Comparison of ENCODE assay signal across 23 mouse cellular contexts in the genomic region with DNA sequence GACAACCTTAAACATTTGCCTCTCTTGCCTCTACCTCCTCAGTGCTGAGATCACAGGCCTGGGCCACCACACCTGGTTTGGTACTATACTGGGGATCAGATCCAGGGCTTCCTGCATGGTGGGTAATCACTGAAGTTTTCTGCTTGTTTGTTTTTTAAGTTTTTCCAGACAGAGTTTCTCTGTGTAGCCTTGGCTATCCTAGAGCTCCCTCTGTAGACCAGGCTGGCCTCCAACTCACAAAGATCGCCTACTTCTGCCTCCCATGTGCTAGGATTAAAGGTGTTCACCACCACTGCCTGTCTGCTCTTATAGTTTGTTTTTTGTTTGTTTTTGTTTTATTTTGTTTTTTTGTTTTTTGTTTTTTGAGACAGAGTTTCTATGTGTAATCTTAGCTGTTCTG.
DNase-seq lines count a peak whose midpoint lies in the region; ATAC-seq and TF ChIP-seq lines count a peak whose summit lies in the region.
"Had no signal": no experiment of that assay in that cellular context is flagged by ENCODE, and none has a peak within 500 bp of the region (broad histone marks: within the 10 kb centered on the region; RNA-seq: fewer than 3 reads in every experiment).

No protein-coding gene starts in this region.

- no peak for DNase-seq in thymus, adult 2 months
- no peak for DNase-seq in thymus, postnatal 14 days
- DNase-seq in CH12.LX (ENCODE audit: extremely low read depth) (no peak), ES-CJ7 (ENCODE audit: low read depth, low spot score) (peak; percentile 42), ZHBTc4 (ENCODE audit: low read depth, low spot score) (peak; percentile 10)
- DNase-seq in hindbrain, embryonic 11.5 days (ENCODE audit: low spot score): no peak
- no peak for DNase-seq in gastrocnemius, postnatal 25 days
- no peak for DNase-seq in right cerebral cortex, adult 18-20 months
- DNase-seq: adrenal gland, adult 2 months; adrenal gland, postnatal 10 days; adrenal gland, postnatal 25 days; B cell, adult 2 months; cerebellum, adult 11 months; cerebellum, adult 18-20 months; cerebellum, adult 8-10 months; cerebellum, adult 9-11 months; cerebellum, postnatal 25 days; forebrain, postnatal 0 days had no signal

- no peak overlapping the region for H3K4me2 ChIP-seq in CH12.LX (ENCODE audit: insufficient read depth, low read depth, poor library complexity, severe bottlenecking)
- no peak overlapping the region for H3K4me2 ChIP-seq in hindbrain, embryonic 11.5 days (replicated peaks; ENCODE audit: low read depth, low read length)
- H3K4me2 ChIP-seq: embryonic facial prominence, embryonic 12.5 days; forebrain, embryonic 13.5 days; forebrain, embryonic 15.5 days had no signal

- H3K4me3 ChIP-seq in thymus, adult 2 months (ENCODE audit: control insufficient read depth, insufficient read depth, low read length): no peak overlapping the region
- no peak overlapping the region for H3K4me3 ChIP-seq in CH12.LX (replicated peaks in 1 of 3; ENCODE audit: low read depth in 2 of 3, low read length in 2 of 3, poor library complexity in 1 of 3)
- H3K4me3 ChIP-seq in hindbrain, embryonic 11.5 days (ENCODE audit: low read depth, low read length): no peak overlapping the region
- H3K4me3 ChIP-seq: embryonic facial prominence, embryonic 10.5 days; embryonic facial prominence, embryonic 12.5 days; forebrain, embryonic 13.5 days; forebrain, embryonic 15.5 days had no signal

- no peak for ATAC-seq in hindbrain, embryonic 11.5 days (ENCODE audit: low FRiP score)
- ATAC-seq: CD4-positive, CD25-positive, alpha-beta regulatory T cell, adult 4 months; forebrain, embryonic 13.5 days; forebrain, embryonic 15.5 days; forebrain, postnatal 0 days had no signal

- no peaks in the 10 kb centered on the region for H3K36me3 ChIP-seq in thymus, adult 2 months (ENCODE audit: control insufficient read depth, insufficient read depth, low read length)
- no peaks in the 10 kb centered on the region for H3K36me3 ChIP-seq in CH12.LX (replicated peaks in 1 of 2; ENCODE audit: control insufficient read depth in 1 of 2, insufficient read depth in 1 of 2, low read length in 1 of 2)
- no peaks in the 10 kb centered on the region for H3K36me3 ChIP-seq in hindbrain, embryonic 11.5 days (ENCODE audit: control insufficient read depth, insufficient read depth, low read length)
- H3K36me3 ChIP-seq: embryonic facial prominence, embryonic 10.5 days; embryonic facial prominence, embryonic 12.5 days; forebrain, embryonic 15.5 days had no signal

- H3K4me1 ChIP-seq in thymus, adult 2 months (replicated peaks; ENCODE audit: control insufficient read depth, insufficient read depth, low read length): no peaks in the 10 kb centered on the region
- no peaks in the 10 kb centered on the region for H3K4me1 ChIP-seq in CH12.LX (ENCODE audit: control insufficient read depth in 1 of 2, insufficient read depth in 2 of 2)
- H3K4me1 ChIP-seq in hindbrain, embryonic 11.5 days (replicated peaks; ENCODE audit: control insufficient read depth, insufficient read depth, low read length): no peaks in the 10 kb centered on the region
- H3K4me1 ChIP-seq: embryonic facial prominence, embryonic 10.5 days; embryonic facial prominence, embryonic 12.5 days; forebrain, embryonic 13.5 days; forebrain, embryonic 15.5 days had no signal

- no peak for TF ChIP-seq POLR2A in thymus, adult 2 months (IDR thresholded peaks at IDR 0.05; ENCODE audit: control insufficient read depth, extremely low read depth, insufficient read depth, low read length, poor library complexity)
- TF ChIP-seq POLR2A in CH12.LX (IDR thresholded peaks at IDR 0.05; ENCODE audit: low read depth, low read length): no peak

- peak; percentile 55 for TF ChIP-seq RAD21 in CH12.LX (IDR thresholded peaks at IDR 0.05; ENCODE audit: low read depth, low read length)

- H3K27ac ChIP-seq in thymus, adult 2 months (ENCODE audit: control insufficient read depth, insufficient read depth, low read length): peak overlapping the region; percentile 29; the same call in 1 of the 2 replicates
- no peak overlapping the region for H3K27ac ChIP-seq in CH12.LX (ENCODE audit: insufficient read depth, low read depth)
- no peak overlapping the region for H3K27ac ChIP-seq in hindbrain, embryonic 11.5 days (ENCODE audit: low read depth, low read length)
- H3K27ac ChIP-seq: embryonic facial prominence, embryonic 10.5 days; embryonic facial prominence, embryonic 12.5 days; forebrain, embryonic 13.5 days; forebrain, embryonic 15.5 days had no signal

- dilution Hi-C loops in CH12.LX (cut with MboI; ENCODE audit: extremely low pct_ligation_motif_present, extremely low pct_unique_long_range_greater_than_20kb, low sequenced_read_pairs): no loop called here

- TF ChIP-seq CTCF in thymus, adult 2 months (IDR thresholded peaks at IDR 0.05; ENCODE audit: borderline replicate concordance, control insufficient read depth, extremely low read depth, insufficient read depth, low read length, poor library complexity): no peak
- peak in 1 of 2 experiments; percentile 55; a peak in 2 of 4 replicates for TF ChIP-seq CTCF in CH12.LX (conservative IDR thresholded peaks at IDR 0.05 in 1 of 2, IDR thresholded peaks at IDR 0.05 in 1 of 2; ENCODE audit: low read depth in 2 of 2, low read length in 2 of 2)

- no peak overlapping the region for H3K9ac ChIP-seq in CH12.LX (ENCODE audit: insufficient read depth, low read depth)
- H3K9ac ChIP-seq in hindbrain, embryonic 11.5 days (ENCODE audit: low read depth, low read length): no peak overlapping the region
- H3K9ac ChIP-seq: embryonic facial prominence, embryonic 12.5 days; forebrain, embryonic 13.5 days; forebrain, embryonic 15.5 days; forebrain, postnatal 0 days had no signal

- H3K27me3 ChIP-seq in thymus, adult 2 months (ENCODE audit: control insufficient read depth, insufficient read depth, low read length): no peaks in the 10 kb centered on the region
- no peaks in the 10 kb centered on the region for H3K27me3 ChIP-seq in CH12.LX (replicated peaks)
- no peaks in the 10 kb centered on the region for H3K27me3 ChIP-seq in hindbrain, embryonic 11.5 days (ENCODE audit: control insufficient read depth, insufficient read depth, low read length)
- H3K27me3 ChIP-seq: embryonic facial prominence, embryonic 12.5 days; forebrain, embryonic 15.5 days had no signal

- in situ Hi-C loops in CH12.LX (cut with MboI; ENCODE audit: low pct_ligation_motif_present, low pct_unique_long_range_greater_than_20kb, low sequenced_read_pairs): no loop called here

- H3K9me3 ChIP-seq in CH12.LX (replicated peaks; ENCODE audit: low read length): no peaks in the 10 kb centered on the region
- H3K9me3 ChIP-seq in hindbrain, embryonic 11.5 days (ENCODE audit: control insufficient read depth, low read length): no peaks in the 10 kb centered on the region
- H3K9me3 ChIP-seq: embryonic facial prominence, embryonic 10.5 days; embryonic facial prominence, embryonic 12.5 days; forebrain, embryonic 13.5 days; forebrain, embryonic 15.5 days had no signal

- no peaks in the 10 kb centered on the region for H3K79me2 ChIP-seq in CH12.LX (replicated peaks; ENCODE audit: control insufficient read depth, extremely low read depth, insufficient read depth, poor library complexity, severe bottlenecking)

- WGBS in thymus, adult 2 months: 86% methylated on average over 1 of the region's 1 CpGs
- WGBS in hindbrain, embryonic 11.5 days: 79% methylated on average over 1 of the region's 1 CpGs

- TF ChIP-seq EP300 in CH12.LX (IDR thresholded peaks at IDR 0.05; ENCODE audit: low read length): no peak

TF ChIP-seq in CH12.LX, 34 proteins besides CTCF, POLR2A, EP300 and RAD21:
- TF ChIP-seq ZKSCAN1 (IDR thresholded peaks at IDR 0.05; ENCODE audit: borderline replicate concordance, low read depth, low read length) (no peak), SMC3 (IDR thresholded peaks at IDR 0.05; ENCODE audit: low read depth, low read length) (peak; percentile 36)

Comparison
In these comparisons a context has a peak if more than half of its experiments do, and no peak if none do; other contexts are left out.
1. DNase-seq: peak in ES-CJ7 (single experiment) and ZHBTc4 (single experiment); none in thymus, adult 2 months (single experiment), thymus, postnatal 14 days (single experiment), CH12.LX (single experiment), hindbrain, embryonic 11.5 days (single experiment), gastrocnemius, postnatal 25 days (single experiment) and right cerebral cortex, adult 18-20 months (single experiment).